Mouse (Mus musculus) mouse embryonic stem cell (cell line): ENCODE data around the gene Kcnj6.

Experiments used
- in situ Hi-C, 2 experiments: fragments of 300-500 bp; cut with MboI; formaldehyde crosslinking; loops; 1 replicate in 1 of 2; 3 replicates in 1 of 2; pipeline ENCODE4 v1.14.3; 2019 to 2020; ENCODE audit warnings: low sequenced_read_pairs in 2 of 2, low pct_unique_long_range_greater_than_20kb in 1 of 2, mixed read lengths in 1 of 2; ENCODE audit not compliant: unreplicated experiment in 1 of 2

Gene Kcnj6

DNA sequence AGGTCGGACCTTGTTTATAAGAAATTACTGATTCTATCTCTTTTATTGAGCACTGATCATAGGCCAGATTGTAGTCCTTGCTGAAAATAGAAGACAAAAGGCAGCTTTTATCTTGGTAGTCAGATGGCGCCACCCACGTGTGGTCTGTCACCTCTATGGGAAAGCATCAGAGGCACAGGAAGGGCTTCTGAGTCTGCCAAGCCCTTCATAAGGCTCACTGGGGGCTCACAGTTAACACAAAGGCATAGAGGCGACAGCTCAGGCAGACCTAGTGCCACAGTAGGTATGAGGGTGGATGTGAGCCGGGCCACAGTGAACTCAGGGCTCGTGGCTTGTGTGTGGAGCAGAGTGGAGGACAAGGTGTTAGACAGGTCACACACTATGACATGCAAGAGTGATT lies 181.6 kb downstream of the Kcnj6 start:
- in situ Hi-C loops, result loop anchor here (5.0 to 25.0 kb wide), 5 partner anchors 51 to 529 kb away; partner anchors contain the start of gene Kcnj6 (in 2 of the 2)

DNA sequence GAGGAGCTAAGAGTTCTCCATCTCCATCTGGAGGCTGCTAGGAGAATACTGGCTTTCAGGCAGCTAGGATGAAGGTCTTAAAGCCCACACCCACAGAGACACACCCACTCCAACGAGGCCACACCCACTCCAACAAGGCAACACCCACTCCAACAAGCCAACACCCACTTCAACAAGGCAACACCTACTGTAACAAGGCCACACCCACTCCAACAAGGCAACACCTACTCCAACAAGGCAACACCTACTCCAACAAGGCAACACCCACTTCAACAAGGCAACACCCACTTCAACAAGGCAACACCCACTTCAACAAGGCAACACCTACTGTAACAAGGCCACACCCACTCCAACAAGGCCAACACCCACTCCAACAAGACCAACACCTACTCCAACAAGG lies 188.2 kb downstream of the Kcnj6 start:
- in situ Hi-C loops, result loop anchor here in 1 of 2 experiments (25.0 kb wide), 1 partner anchor 528 kb away; no protein-coding TSS in a partner anchor

- in situ Hi-C loops, result no loop called here
Observed at GRCm38 (mm10) chr16:94798241-94798640, 199.3 kb downstream of the Kcnj6 start.

DNA sequence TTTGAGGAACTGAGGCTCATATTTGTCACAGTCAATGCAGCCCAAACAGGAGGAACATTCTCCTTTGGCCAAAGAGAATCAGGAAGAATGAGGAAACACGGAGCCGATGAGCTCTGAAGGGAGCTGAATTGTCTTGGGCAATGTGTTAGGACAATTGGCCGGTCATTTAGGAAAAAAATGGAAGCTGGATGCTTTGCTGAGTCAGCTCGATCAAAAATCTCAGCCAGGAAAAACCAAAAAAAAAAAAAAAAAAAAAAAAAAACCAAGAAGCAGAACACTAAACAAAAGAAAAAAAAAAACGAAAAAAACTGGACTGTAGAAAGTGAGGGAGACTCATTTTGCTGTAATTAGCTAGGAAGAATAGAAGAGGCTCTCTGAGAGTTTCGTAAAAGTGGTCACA lies 200.1 kb downstream of the Kcnj6 start:
- in situ Hi-C loops, result no loop called here

DNA sequence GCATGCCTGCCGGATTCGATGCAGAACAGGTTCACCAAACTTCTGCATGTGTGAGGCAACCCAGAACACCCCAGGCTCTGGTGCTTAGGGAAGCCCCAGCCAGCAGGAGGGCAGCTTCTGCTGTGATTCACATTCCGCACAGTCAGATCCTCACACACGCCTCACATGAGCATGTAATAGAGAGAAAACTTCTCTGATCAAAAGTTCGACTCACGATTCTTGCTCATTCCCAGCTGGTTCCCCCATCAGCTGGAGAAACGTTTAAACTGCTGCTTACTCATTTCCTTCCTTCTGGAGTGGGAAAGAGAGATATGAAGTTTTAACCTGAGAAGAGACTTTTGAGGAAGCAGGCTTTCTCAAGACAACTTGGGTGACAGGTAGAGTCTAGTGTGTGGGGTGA lies 204.5 kb downstream of the Kcnj6 start:
- in situ Hi-C loops, result no loop called here

GRCm38 (mm10) chr16:94789958-94790357 lies 207.5 kb downstream of the Kcnj6 start:
- in situ Hi-C loops, result no loop called here

DNA sequence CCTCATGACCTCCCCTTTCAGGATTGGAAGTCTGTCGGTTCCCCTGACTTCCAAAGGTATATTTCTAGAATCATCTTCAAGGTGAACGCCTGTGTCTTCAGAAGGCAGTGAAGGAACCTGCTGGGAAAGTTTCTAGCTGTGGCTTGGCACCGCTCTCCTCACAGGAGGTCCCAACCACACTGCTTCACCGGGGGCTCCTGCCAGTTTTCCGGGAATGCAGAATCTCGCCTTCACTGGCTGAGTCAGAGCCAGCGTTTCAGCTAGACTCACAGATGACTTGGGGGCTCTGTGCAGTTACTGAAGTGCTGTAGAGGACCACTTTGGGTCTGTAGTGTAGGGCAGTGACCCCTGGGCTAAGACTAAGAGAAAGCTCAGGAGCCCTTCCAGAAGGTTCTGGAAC lies 208.8 kb downstream of the Kcnj6 start:
- in situ Hi-C loops, result no loop called here

- in situ Hi-C loops, result no loop called here
Observed at GRCm38 (mm10) chr16:94788165-94788564, 209.3 kb downstream of the Kcnj6 start.

- in situ Hi-C loops, result no loop called here
Observed at GRCm38 (mm10) chr16:94785873-94786272, 211.6 kb downstream of the Kcnj6 start.

- in situ Hi-C loops, result no loop called here
Observed at GRCm38 (mm10) chr16:94783696-94784095, 213.8 kb downstream of the Kcnj6 start.

- in situ Hi-C loops, result no loop called here
Observed at GRCm38 (mm10) chr16:94782110-94782946, 215.2 kb downstream of the Kcnj6 start.

GRCm38 (mm10) chr16:94773928-94774327 lies 223.6 kb downstream of the Kcnj6 start:
- in situ Hi-C loops, result loop anchor here in 1 of 2 experiments (25.0 kb wide), 1 partner anchor 1188 kb away; no protein-coding TSS in a partner anchor

GRCm38 (mm10) chr16:94767606-94768005 lies 229.9 kb downstream of the Kcnj6 start:
- in situ Hi-C loops, result loop anchor here in 1 of 2 experiments (25.0 kb wide), 1 partner anchor 1195 kb away; no protein-coding TSS in a partner anchor

DNA sequence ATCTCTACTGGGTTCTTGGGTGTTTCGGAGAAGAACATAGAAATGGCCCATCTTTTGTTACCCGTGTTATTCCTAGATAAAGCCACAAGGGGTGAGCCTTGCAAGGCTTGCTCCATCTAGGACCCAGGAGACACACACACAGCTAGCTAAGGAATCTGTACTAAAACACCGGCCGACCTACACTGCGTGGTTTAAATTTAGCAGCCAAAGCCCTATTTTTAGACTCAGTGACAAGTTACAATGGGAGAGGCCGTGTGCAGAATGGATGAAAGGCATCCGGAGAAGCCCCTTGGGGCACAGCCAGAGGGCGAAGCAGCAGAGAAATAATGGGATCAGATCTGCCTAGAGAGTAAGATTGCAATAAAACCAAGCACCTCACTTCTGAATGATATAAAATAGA lies 232.4 kb downstream of the Kcnj6 start:
- in situ Hi-C loops, result loop anchor here in 1 of 2 experiments (25.0 kb wide), 1 partner anchor 1197 kb away; no protein-coding TSS in a partner anchor

DNA sequence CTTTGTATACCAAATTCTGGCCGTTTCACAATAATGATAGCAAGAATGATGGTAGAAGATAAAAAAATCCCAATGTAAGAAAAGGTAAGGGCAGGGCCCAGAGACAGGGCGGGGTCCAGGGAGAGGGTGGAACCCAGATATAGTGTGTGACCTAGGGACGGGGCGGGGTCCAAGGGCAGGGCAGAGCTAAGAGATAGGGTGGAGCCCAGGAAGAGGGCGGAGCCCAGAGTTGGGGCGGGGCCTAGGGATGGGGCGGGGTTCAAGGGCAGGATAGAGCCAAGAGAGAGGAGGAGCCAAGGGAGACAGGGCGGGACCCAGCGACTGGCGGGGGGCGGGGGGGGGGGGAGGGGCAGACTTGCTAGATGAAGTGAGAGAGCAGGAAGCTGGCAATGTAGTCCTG lies 236.8 kb downstream of the Kcnj6 start:
- in situ Hi-C loops, result loop anchor here in 1 of 2 experiments (25.0 kb wide), 1 partner anchor 1202 kb away; no protein-coding TSS in a partner anchor

GRCm38 (mm10) chr16:94759761-94760160 lies 237.7 kb downstream of the Kcnj6 start:
- in situ Hi-C loops, result loop anchor here in 1 of 2 experiments (25.0 kb wide), 1 partner anchor 1203 kb away; no protein-coding TSS in a partner anchor

- in situ Hi-C loops, result loop anchor here in 1 of 2 experiments (25.0 kb wide), 1 partner anchor 1204 kb away; no protein-coding TSS in a partner anchor
Observed at GRCm38 (mm10) chr16:94758606-94759005, 238.9 kb downstream of the Kcnj6 start.

DNA sequence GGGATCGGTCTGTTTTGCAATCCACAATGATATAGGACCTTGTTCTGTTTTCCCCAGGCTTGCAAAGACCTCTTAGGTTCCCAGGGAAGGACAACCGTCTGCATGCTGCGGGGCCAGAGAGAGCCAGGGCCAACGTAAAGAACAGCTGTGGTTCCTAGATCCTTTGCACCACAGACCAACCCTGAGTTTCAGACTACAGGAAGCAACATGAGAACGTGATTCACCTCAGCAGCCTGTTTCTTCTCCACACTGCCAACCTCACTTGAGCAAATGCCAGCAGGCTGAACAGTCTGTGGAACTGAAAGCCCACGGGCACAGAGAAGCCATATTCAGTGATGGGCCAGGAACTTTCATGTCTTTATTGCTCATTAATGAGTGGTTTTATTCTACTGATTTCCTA lies 241.1 kb downstream of the Kcnj6 start:
- in situ Hi-C loops, result loop anchor here in 1 of 2 experiments (25.0 kb wide), 1 partner anchor 1206 kb away; no protein-coding TSS in a partner anchor

- in situ Hi-C loops, result loop anchor here in 1 of 2 experiments (25.0 kb wide), 1 partner anchor 1209 kb away; no protein-coding TSS in a partner anchor
Observed at GRCm38 (mm10) chr16:94753453-94753852, 244.0 kb downstream of the Kcnj6 start.
